Mouse (Mus musculus): Measurements from ENCODE around the gene Traf1. TPM values are rescaled to one million over a fixed set of nuclear protein-coding genes. Genes with fewer than 3 reads are reported as not detected.

Traf1 gene
- polyA plus RNA-seq, 1 experiment from 2014 or later = 1.3 TPM

- Histone ChIP-seq H3K4me3 (ENCODE audit: low read depth, low read length) (no peak overlapping the region), H3K27me3 (ENCODE audit: control insufficient read depth, insufficient read depth, low read length) (no peaks in the 10 kb centered on the region), H3K36me3 (ENCODE audit: control insufficient read depth, insufficient read depth, low read length) (no peaks in the 10 kb centered on the region), H3K9ac (ENCODE audit: low read depth, low read length) (no peak overlapping the region), H3K4me1 (ENCODE audit: control insufficient read depth, insufficient read depth, low read length) (peaks cover 7% of the 10 kb centered on the region; the same call in 1 of the 2 replicates), H3K9me3 (replicated peaks; ENCODE audit: control insufficient read depth, low read length) (no peaks in the 10 kb centered on the region), H3K4me2 (no peak overlapping the region), H3K27ac (ENCODE audit: low read depth, low read length) (no peak overlapping the region)
- ATAC-seq (replicated peaks; ENCODE audit: insufficient number of reproducible peaks, low FRiP score, low TSS enrichment) = no peak
- WGBS (ENCODE audit: insufficient replicate concordance) = 72% methylated on average over 13 of the region's 13 CpGs
Observed at GRCm38 (mm10) chr2:34963371-34963956, 1.9 kb upstream of the Traf1 start.

GRCm38 (mm10) chr2:34962893-34963292, 1.3 kb upstream of the Traf1 start:
- H3K9ac ChIP-seq (ENCODE audit: low read depth, low read length) = no peak overlapping the region
- no peak overlapping the region for H3K4me2 ChIP-seq
- ATAC-seq (replicated peaks; ENCODE audit: insufficient number of reproducible peaks, low FRiP score, low TSS enrichment) = no peak
- no peak overlapping the region for H3K27ac ChIP-seq (ENCODE audit: low read depth, low read length)
- WGBS (ENCODE audit: insufficient replicate concordance) = 76% methylated on average over 9 of the region's 9 CpGs
- H3K4me3 ChIP-seq (ENCODE audit: low read depth, low read length) = no peak overlapping the region
- H3K9me3 ChIP-seq (replicated peaks; ENCODE audit: control insufficient read depth, low read length) = no peaks in the 10 kb centered on the region
- no peaks in the 10 kb centered on the region for H3K27me3 ChIP-seq (ENCODE audit: control insufficient read depth, insufficient read depth, low read length)
- H3K4me1 ChIP-seq (ENCODE audit: control insufficient read depth, insufficient read depth, low read length) = peaks cover 7% of the 10 kb centered on the region; the same call in 1 of the 2 replicates
- H3K36me3 ChIP-seq (ENCODE audit: control insufficient read depth, insufficient read depth, low read length) = no peaks in the 10 kb centered on the region

- Histone ChIP-seq H3K4me3 (ENCODE audit: low read depth, low read length) (no peak overlapping the region), H3K4me2 (no peak overlapping the region), H3K36me3 (ENCODE audit: control insufficient read depth, insufficient read depth, low read length) (no peaks in the 10 kb centered on the region), H3K9me3 (replicated peaks; ENCODE audit: control insufficient read depth, low read length) (no peaks in the 10 kb centered on the region), H3K27me3 (ENCODE audit: control insufficient read depth, insufficient read depth, low read length) (no peaks in the 10 kb centered on the region), H3K9ac (ENCODE audit: low read depth, low read length) (no peak overlapping the region), H3K27ac (ENCODE audit: low read depth, low read length) (no peak overlapping the region), H3K4me1 (ENCODE audit: control insufficient read depth, insufficient read depth, low read length) (peaks cover 7% of the 10 kb centered on the region; the same call in 1 of the 2 replicates)
- ATAC-seq (replicated peaks; ENCODE audit: insufficient number of reproducible peaks, low FRiP score, low TSS enrichment) = no peak
- 65% methylated on average over 2 of the region's 2 CpGs for WGBS (ENCODE audit: insufficient replicate concordance)
Observed at GRCm38 (mm10) chr2:34962211-34962610, 639 bp upstream of the Traf1 start.

GRCm38 (mm10) chr2:34960966-34961365, 606 bp downstream of the Traf1 start:
- WGBS (ENCODE audit: insufficient replicate concordance) = 58% methylated on average over 6 of the region's 6 CpGs
- Histone ChIP-seq H3K27ac (ENCODE audit: low read depth, low read length) (no peak overlapping the region), H3K4me1 (ENCODE audit: control insufficient read depth, insufficient read depth, low read length) (peaks cover 7% of the 10 kb centered on the region; the same call in 1 of the 2 replicates), H3K4me2 (peak overlapping the region; percentile 57), H3K36me3 (ENCODE audit: control insufficient read depth, insufficient read depth, low read length) (no peaks in the 10 kb centered on the region), H3K9me3 (replicated peaks; ENCODE audit: control insufficient read depth, low read length) (no peaks in the 10 kb centered on the region), H3K4me3 (ENCODE audit: low read depth, low read length) (peak overlapping the region; percentile 27), H3K9ac (ENCODE audit: low read depth, low read length) (no peak overlapping the region), H3K27me3 (ENCODE audit: control insufficient read depth, insufficient read depth, low read length) (no peaks in the 10 kb centered on the region)
- no peak for ATAC-seq (replicated peaks; ENCODE audit: insufficient number of reproducible peaks, low FRiP score, low TSS enrichment)

GRCm38 (mm10) chr2:34960466-34960865, 1.1 kb downstream of the Traf1 start:
- 70% methylated on average over 5 of the region's 5 CpGs for WGBS (ENCODE audit: insufficient replicate concordance)
- Histone ChIP-seq H3K4me3 (ENCODE audit: low read depth, low read length) (no peak overlapping the region), H3K4me2 (no peak overlapping the region), H3K9ac (ENCODE audit: low read depth, low read length) (no peak overlapping the region), H3K36me3 (ENCODE audit: control insufficient read depth, insufficient read depth, low read length) (no peaks in the 10 kb centered on the region), H3K27ac (ENCODE audit: low read depth, low read length) (no peak overlapping the region), H3K27me3 (ENCODE audit: control insufficient read depth, insufficient read depth, low read length) (no peaks in the 10 kb centered on the region), H3K4me1 (ENCODE audit: control insufficient read depth, insufficient read depth, low read length) (peaks cover 4% of the 10 kb centered on the region; the same call in 1 of the 2 replicates), H3K9me3 (replicated peaks; ENCODE audit: control insufficient read depth, low read length) (no peaks in the 10 kb centered on the region)
- no peak for ATAC-seq (replicated peaks; ENCODE audit: insufficient number of reproducible peaks, low FRiP score, low TSS enrichment)

- Histone ChIP-seq H3K36me3 (ENCODE audit: control insufficient read depth, insufficient read depth, low read length) (no peaks in the 10 kb centered on the region), H3K4me1 (ENCODE audit: control insufficient read depth, insufficient read depth, low read length) (no peaks in the 10 kb centered on the region; the same call in 1 of the 2 replicates), H3K27ac (ENCODE audit: low read depth, low read length) (no peak overlapping the region), H3K9me3 (replicated peaks; ENCODE audit: control insufficient read depth, low read length) (no peaks in the 10 kb centered on the region), H3K9ac (ENCODE audit: low read depth, low read length) (no peak overlapping the region), H3K27me3 (ENCODE audit: control insufficient read depth, insufficient read depth, low read length) (no peaks in the 10 kb centered on the region), H3K4me3 (ENCODE audit: low read depth, low read length) (no peak overlapping the region), H3K4me2 (no peak overlapping the region)
- no peak for ATAC-seq (replicated peaks; ENCODE audit: insufficient number of reproducible peaks, low FRiP score, low TSS enrichment)
- WGBS (ENCODE audit: insufficient replicate concordance) = 85% methylated on average over 7 of the region's 7 CpGs
Observed at GRCm38 (mm10) chr2:34958582-34958981, 3.0 kb downstream of the Traf1 start.

- no peaks in the 10 kb centered on the region for H3K36me3 ChIP-seq (ENCODE audit: control insufficient read depth, insufficient read depth, low read length)
- 73% methylated on average over 7 of the region's 7 CpGs for WGBS (ENCODE audit: insufficient replicate concordance)
Observed at GRCm38 (mm10) chr2:34958036-34958435, 3.5 kb downstream of the Traf1 start.

GRCm38 (mm10) chr2:34957405-34957804, 4.2 kb downstream of the Traf1 start:
- Histone ChIP-seq H3K4me1 (ENCODE audit: control insufficient read depth, insufficient read depth, low read length) (no peaks in the 10 kb centered on the region; the same call in 1 of the 2 replicates), H3K9me3 (replicated peaks; ENCODE audit: control insufficient read depth, low read length) (no peaks in the 10 kb centered on the region), H3K4me2 (no peak overlapping the region), H3K27ac (ENCODE audit: low read depth, low read length) (no peak overlapping the region), H3K36me3 (ENCODE audit: control insufficient read depth, insufficient read depth, low read length) (no peaks in the 10 kb centered on the region), H3K9ac (ENCODE audit: low read depth, low read length) (no peak overlapping the region), H3K4me3 (ENCODE audit: low read depth, low read length) (no peak overlapping the region), H3K27me3 (ENCODE audit: control insufficient read depth, insufficient read depth, low read length) (no peaks in the 10 kb centered on the region)
- ATAC-seq (replicated peaks; ENCODE audit: insufficient number of reproducible peaks, low FRiP score, low TSS enrichment) = no peak
- WGBS (ENCODE audit: insufficient replicate concordance) = 68% methylated on average over 1 of the region's 1 CpGs

More at GRCm38 (mm10) chr2:34958036-34958435, 3.5 kb downstream of the Traf1 start:
- Histone ChIP-seq H3K4me2 (no peak overlapping the region), H3K9ac (ENCODE audit: low read depth, low read length) (no peak overlapping the region), H3K27me3 (ENCODE audit: control insufficient read depth, insufficient read depth, low read length) (no peaks in the 10 kb centered on the region), H3K9me3 (replicated peaks; ENCODE audit: control insufficient read depth, low read length) (no peaks in the 10 kb centered on the region), H3K4me1 (ENCODE audit: control insufficient read depth, insufficient read depth, low read length) (no peaks in the 10 kb centered on the region; the same call in 1 of the 2 replicates), H3K27ac (ENCODE audit: low read depth, low read length) (no peak overlapping the region), H3K4me3 (ENCODE audit: low read depth, low read length) (no peak overlapping the region)
- ATAC-seq (replicated peaks; ENCODE audit: insufficient number of reproducible peaks, low FRiP score, low TSS enrichment) = no peak

GRCm38 (mm10) chr2:34956941-34957340, 4.6 kb downstream of the Traf1 start:
- ATAC-seq (replicated peaks; ENCODE audit: insufficient number of reproducible peaks, low FRiP score, low TSS enrichment) = no peak
- 53% methylated on average over 5 of the region's 5 CpGs for WGBS (ENCODE audit: insufficient replicate concordance)
- no peak overlapping the region for H3K27ac ChIP-seq (ENCODE audit: low read depth, low read length)
- H3K9ac ChIP-seq (ENCODE audit: low read depth, low read length) = no peak overlapping the region
- H3K4me1 ChIP-seq (ENCODE audit: control insufficient read depth, insufficient read depth, low read length) = no peaks in the 10 kb centered on the region; the same call in 1 of the 2 replicates
- H3K4me3 ChIP-seq (ENCODE audit: low read depth, low read length) = no peak overlapping the region
- H3K36me3 ChIP-seq (ENCODE audit: control insufficient read depth, insufficient read depth, low read length) = no peaks in the 10 kb centered on the region
- no peak overlapping the region for H3K4me2 ChIP-seq
- no peaks in the 10 kb centered on the region for H3K27me3 ChIP-seq (ENCODE audit: control insufficient read depth, insufficient read depth, low read length)
- H3K9me3 ChIP-seq (replicated peaks; ENCODE audit: control insufficient read depth, low read length) = no peaks in the 10 kb centered on the region
